Mouse (Mus musculus) midbrain, embryonic 15.5 days (tissue): Measurements from ENCODE around the gene Pkp1. TPM values are rescaled to one million over a fixed set of nuclear protein-coding genes. Genes with fewer than 3 reads are reported as not detected.

ENCODE experiments used
- ATAC-seq: fragments of 200-750 bp; cut with Nextera tagmentation; replicated peaks from 2 replicates; pipeline ENCODE4 v1.8.0; 2017; ENCODE audit warnings: moderate TSS enrichment
- H3K27ac ChIP-seq: fragments of 300-500 bp; sonication (generic); 2 replicates; pipeline ENCODE4 v1.5.1; 2015; ENCODE audit warnings: mild to moderate bottlenecking, inconsistent platforms
- H3K27me3 ChIP-seq: fragments of 300-500 bp; sonication (generic); replicated peaks from 2 replicates; pipeline ENCODE4 v1.6.1; 2015; ENCODE audit warnings: inconsistent platforms
- H3K36me3 ChIP-seq: fragments of 300-500 bp; sonication (generic); replicated peaks from 2 replicates; pipeline ENCODE4 v1.6.1; 2015; ENCODE audit warnings: inconsistent platforms
- H3K4me1 ChIP-seq: fragments of 300-500 bp; sonication (generic); 2 replicates; pipeline ENCODE4 v1.6.1; 2015; ENCODE audit warnings: inconsistent platforms
- H3K4me2 ChIP-seq: fragments of 300-500 bp; sonication (generic); 2 replicates; pipeline ENCODE4 v1.6.1; 2015; ENCODE audit warnings: inconsistent platforms, mild to moderate bottlenecking, moderate library complexity
- H3K4me3 ChIP-seq: fragments of 300-500 bp; sonication (generic); 2 replicates; pipeline ENCODE4 v1.5.1; 2015; ENCODE audit warnings: mild to moderate bottlenecking, inconsistent platforms
- H3K9ac ChIP-seq: fragments of 300-500 bp; sonication (generic); 2 replicates; pipeline ENCODE4 v1.6.1; 2015; ENCODE audit warnings: mild to moderate bottlenecking, inconsistent platforms
- H3K9me3 ChIP-seq: fragments of 300-500 bp; sonication (generic); 2 replicates; pipeline ENCODE4 v1.6.1; 2016; ENCODE audit warnings: inconsistent platforms
- WGBS: fragments of 180-500 bp; shearing (Covaris S2); methylation state at CpG from one replicate; pipeline ENCODE4 v1.1.7; 2015; ENCODE audit warnings: mixed read lengths; 5-methylcytosine and 5-hydroxymethylcytosine counted together
- polyA plus RNA-seq: library from polyadenylated mRNA; unstranded; fragments of >200 nt; fragmentation: Nextera tagmentation; extraction: Ambion mirVana; gene quantifications from 2 replicates; pipeline ENCODE4 v1.2.1, GENCODE M21; 2015

Pkp1 gene
- polyA plus RNA-seq, 1 experiment from 2014 or later = 0.25 TPM

- H3K4me1 ChIP-seq = no peaks in the 10 kb centered on the region
- H3K27me3 ChIP-seq = no peaks in the 10 kb centered on the region
- H3K4me2 ChIP-seq = no peak overlapping the region
- H3K27ac ChIP-seq = no peak overlapping the region
- no peak overlapping the region for H3K9ac ChIP-seq
- H3K4me3 ChIP-seq = no peak overlapping the region
- no peak for ATAC-seq
- no peaks in the 10 kb centered on the region for H3K36me3 ChIP-seq
- H3K9me3 ChIP-seq = no peaks in the 10 kb centered on the region
- 74% methylated on average over 6 of the region's 6 CpGs for WGBS
Measured at GRCm38 (mm10) chr1:135834206-135834859, 84.7 kb downstream of the Pkp1 start.

DNA sequence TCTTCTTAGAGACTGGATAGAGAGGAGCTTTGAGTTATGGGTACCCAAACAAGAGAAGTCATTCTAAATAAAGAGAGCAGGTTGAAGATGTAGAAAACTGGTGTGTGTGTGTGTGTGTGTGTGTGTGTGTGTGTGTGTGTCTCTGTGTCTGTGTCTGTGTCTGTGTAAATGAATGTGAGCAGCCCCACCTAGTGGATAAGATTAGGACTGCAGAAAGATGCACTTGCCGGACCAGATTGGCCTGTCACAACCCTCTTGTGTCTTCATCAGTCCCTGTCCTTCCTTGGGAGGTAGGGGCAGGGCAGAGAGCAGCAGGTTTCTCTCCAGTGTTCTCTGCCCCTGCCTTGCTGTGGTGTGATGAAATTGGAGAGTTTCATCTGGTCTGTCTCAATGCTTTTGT, 90.1 kb downstream of the Pkp1 start:
- ATAC-seq = no peak
- no peak overlapping the region for H3K4me2 ChIP-seq
- WGBS = 28% methylated on average over 1 of the region's 1 CpGs
- no peak overlapping the region for H3K4me3 ChIP-seq
- H3K27me3 ChIP-seq = no peaks in the 10 kb centered on the region; the same call in 1 of the 2 replicates
- no peaks in the 10 kb centered on the region for H3K36me3 ChIP-seq
- H3K9ac ChIP-seq = no peak overlapping the region
- no peaks in the 10 kb centered on the region for H3K9me3 ChIP-seq
- no peak overlapping the region for H3K27ac ChIP-seq
- H3K4me1 ChIP-seq = no peaks in the 10 kb centered on the region

DNA sequence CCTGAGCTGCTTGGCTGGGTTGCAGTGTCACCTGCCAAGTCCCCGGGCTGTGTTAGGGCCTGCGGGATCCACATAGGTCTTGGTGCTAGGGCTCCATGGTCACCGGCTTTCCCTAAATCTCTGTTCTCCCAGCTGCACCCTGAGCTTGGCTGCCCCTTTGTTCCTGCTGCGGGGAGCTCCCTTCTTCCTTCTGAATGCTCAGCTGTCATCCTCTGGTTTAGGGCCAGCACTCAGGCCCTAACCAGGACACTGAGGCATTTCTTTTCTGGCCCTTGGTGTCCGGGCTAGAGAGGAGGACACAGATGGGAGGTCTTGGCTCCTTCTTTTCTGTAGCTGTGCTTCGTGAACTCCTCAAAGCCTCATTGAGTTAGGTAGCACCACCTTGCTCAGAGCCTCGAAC, 97.2 kb downstream of the Pkp1 start:
- Histone ChIP-seq H3K9me3 (no peaks in the 10 kb centered on the region), H3K27ac (no peak overlapping the region), H3K9ac (no peak overlapping the region), H3K4me2 (no peak overlapping the region), H3K27me3 (peaks cover 41% of the 10 kb centered on the region), H3K4me1 (peaks cover 12% of the 10 kb centered on the region), H3K36me3 (no peaks in the 10 kb centered on the region), H3K4me3 (no peak overlapping the region)
- 79% methylated on average over 7 of the region's 7 CpGs for WGBS
- no peak for ATAC-seq

Other genes starting within 250 kb of the Pkp1 start
- gene Csrp1, start 199.1 kb downstream of the Pkp1 start, polyA plus RNA-seq = 13.9 and 14.7 TPM in 2 replicates
- gene Phlda3, start 153.1 kb downstream of the Pkp1 start, polyA plus RNA-seq = 27.6 and 31.4 TPM in 2 replicates
- 0.56 and 1.9 TPM in 2 replicates for gene Tnni1, start 139.8 kb downstream of the Pkp1 start, polyA plus RNA-seq
- 0.69 and 1.4 TPM in 2 replicates for gene Lad1, start 100.6 kb downstream of the Pkp1 start, polyA plus RNA-seq
- 0.71 and 13.1 TPM in 2 replicates for gene Tnnt2, start 82.9 kb downstream of the Pkp1 start, polyA plus RNA-seq
- gene Igfn1, start 87.1 kb upstream of the Pkp1 start, polyA plus RNA-seq = not detected in 2 replicates
- 150 and 154 TPM in 2 replicates for gene Tmem9, start 88.9 kb upstream of the Pkp1 start, polyA plus RNA-seq
- gene Ascl5, start 131.6 kb upstream of the Pkp1 start, polyA plus RNA-seq = not detected in 2 replicates
- gene Cacna1s, start 133.5 kb upstream of the Pkp1 start, polyA plus RNA-seq = 0.12 and 0.17 TPM in 2 replicates
- gene Kif21b, start 212.2 kb upstream of the Pkp1 start, polyA plus RNA-seq = 58.9 and 62.0 TPM in 2 replicates